Mouse (Mus musculus) CH12.LX (cell line): ENCODE results near the gene Zfp846. TPM values are rescaled to one million over a fixed set of nuclear protein-coding genes. Genes with fewer than 3 reads are reported as not detected.

Experiments used
- DNase-seq: peaks from one replicate; pipeline ENCODE4 v3.0.0-alpha.2; 2013; ENCODE audit errors: extremely low read depth
- H3K27ac ChIP-seq: 2 replicates; pipeline ENCODE4 v1.5.1; 2012; ENCODE audit warnings: low read depth, mild to moderate bottlenecking, control low read depth, moderate library complexity; ENCODE audit not compliant: insufficient read depth
- H3K27me3 ChIP-seq: replicated peaks from 2 replicates; pipeline ENCODE3; 2012; ENCODE audit warnings: inconsistent platforms
- H3K36me3 ChIP-seq, 2 experiments: replicated peaks in 1 of 2; 2 replicates each; pipeline versions ENCODE3 to v1.6.1; 2012; ENCODE audit warnings: inconsistent platforms in 1 of 2, low read length in 1 of 2, mild to moderate bottlenecking in 1 of 2, mixed read lengths in 1 of 2, moderate library complexity in 1 of 2; ENCODE audit not compliant: control insufficient read depth in 1 of 2, insufficient read depth in 1 of 2
- H3K4me1 ChIP-seq, 2 experiments: 2 replicates each; pipeline ENCODE4 v1.6.1; 2012; ENCODE audit warnings: inconsistent platforms in 1 of 2, moderate library complexity in 1 of 2; ENCODE audit not compliant: insufficient read depth in 2 of 2, control insufficient read depth in 1 of 2
- H3K4me2 ChIP-seq: 2 replicates; pipeline ENCODE4 v1.6.1; 2012; ENCODE audit warnings: low read depth, mild to moderate bottlenecking, control low read depth; ENCODE audit not compliant: poor library complexity, insufficient read depth, severe bottlenecking
- H3K4me3 ChIP-seq, 3 experiments: fragments of 150-350 bp in 1 of 3; sonication (generic) in 1 of 3; replicated peaks in 1 of 3; 2 replicates each; pipeline versions ENCODE3 to v1.5.1; 2011 to 2012; ENCODE audit warnings: low read depth in 2 of 3, low read length in 2 of 3, mild to moderate bottlenecking in 2 of 3, moderate library complexity in 2 of 3, control low read depth in 1 of 3, improper control_type of control experiment in 1 of 3, inconsistent platforms in 1 of 3, mixed read lengths in 1 of 3; ENCODE audit not compliant: poor library complexity in 1 of 3
- H3K79me2 ChIP-seq: replicated peaks from 2 replicates; pipeline ENCODE4 v1.6.1; 2012; ENCODE audit warnings: mild to moderate bottlenecking, moderate library complexity; ENCODE audit not compliant: control insufficient read depth, poor library complexity, insufficient read depth, severe bottlenecking; ENCODE audit errors: extremely low read depth
- H3K9ac ChIP-seq: 2 replicates; pipeline ENCODE4 v1.6.1; 2012; ENCODE audit warnings: low read depth, mild to moderate bottlenecking, control low read depth, moderate library complexity; ENCODE audit not compliant: insufficient read depth
- H3K9me3 ChIP-seq: replicated peaks from 2 replicates; pipeline ENCODE3; 2012; ENCODE audit warnings: low read length, inconsistent platforms, mixed read lengths
- CHD1 ChIP-seq: IDR thresholded peaks from 2 replicates; pipeline ENCODE4 v1.6.1; 2012; ENCODE audit warnings: low read depth, low read length, improper control_type of control experiment, inconsistent platforms
- CHD2 ChIP-seq: IDR thresholded peaks from 2 replicates; pipeline ENCODE4 v1.6.1; 2011; ENCODE audit warnings: low read length, improper control_type of control experiment
- CTCF ChIP-seq, 2 experiments: IDR thresholded peaks in 1 of 2; conservative IDR thresholded peaks in 1 of 2; 2 replicates each; pipeline ENCODE4 v1.5.1; 2011 to 2012; ENCODE audit warnings: low read depth in 2 of 2, low read length in 2 of 2, improper control_type of control experiment in 1 of 2, inconsistent platforms in 1 of 2, mild to moderate bottlenecking in 1 of 2, moderate library complexity in 1 of 2
- E2F4 ChIP-seq: IDR thresholded peaks from 2 replicates; pipeline ENCODE4 v1.6.1; 2011; ENCODE audit warnings: low read depth, low read length, improper control_type of control experiment; ENCODE audit not compliant: insufficient replicate concordance
- ELF1 ChIP-seq: IDR thresholded peaks from 2 replicates; pipeline ENCODE4 v1.6.1; 2014; ENCODE audit warnings: low read depth, mild to moderate bottlenecking, inconsistent platforms, low read length, improper control_type of control experiment
- EP300 ChIP-seq: IDR thresholded peaks from 2 replicates; pipeline ENCODE4 v1.6.1; 2011; ENCODE audit warnings: low read length, improper control_type of control experiment
- ETS1 ChIP-seq: conservative IDR thresholded peaks from 2 replicates; pipeline ENCODE4 v1.6.1; 2012; ENCODE audit warnings: low read depth, mild to moderate bottlenecking, inconsistent platforms, low read length, improper control_type of control experiment, moderate library complexity
- GABPA ChIP-seq: IDR thresholded peaks from 2 replicates; pipeline ENCODE4 v1.6.1; 2012; ENCODE audit warnings: low read depth, low read length, improper control_type of control experiment, inconsistent platforms; ENCODE audit not compliant: insufficient replicate concordance
- HCFC1 ChIP-seq: IDR thresholded peaks from 2 replicates; pipeline ENCODE4 v1.6.1; 2012; ENCODE audit warnings: low read depth, mild to moderate bottlenecking, inconsistent platforms, low read length, improper control_type of control experiment
- JUN ChIP-seq: IDR thresholded peaks from 2 replicates; pipeline ENCODE4 v1.6.1; 2011; ENCODE audit warnings: low read depth, mild to moderate bottlenecking, low read length, improper control_type of control experiment, moderate library complexity; ENCODE audit not compliant: insufficient read depth
- JUND ChIP-seq: conservative IDR thresholded peaks from 2 replicates; pipeline ENCODE4 v1.6.1; 2011; ENCODE audit warnings: low read depth, low read length, improper control_type of control experiment
- KAT2A ChIP-seq: IDR thresholded peaks from 2 replicates; pipeline ENCODE4 v1.6.1; 2012; ENCODE audit warnings: low read length, improper control_type of control experiment, inconsistent platforms; ENCODE audit not compliant: insufficient replicate concordance
- MAX ChIP-seq: IDR thresholded peaks from 2 replicates; pipeline ENCODE4 v1.6.1; 2011; ENCODE audit warnings: low read length, improper control_type of control experiment
- MEF2A ChIP-seq: IDR thresholded peaks from 2 replicates; pipeline ENCODE4 v1.6.1; 2014; ENCODE audit warnings: low read depth, mild to moderate bottlenecking, inconsistent platforms, low read length, improper control_type of control experiment, borderline replicate concordance
- MXI1 ChIP-seq: IDR thresholded peaks from 2 replicates; pipeline ENCODE4 v1.6.1; 2011; ENCODE audit warnings: mild to moderate bottlenecking, low read depth, low read length, improper control_type of control experiment
- MYC ChIP-seq: IDR thresholded peaks from 2 replicates; pipeline ENCODE4 v1.6.1; 2011; ENCODE audit warnings: low read depth, mild to moderate bottlenecking, improper control_type of control experiment, low read length
- NELFE ChIP-seq: IDR thresholded peaks from 2 replicates; pipeline ENCODE4 v1.6.1; 2011; ENCODE audit warnings: low read depth, low read length, improper control_type of control experiment
- NRF1 ChIP-seq: IDR thresholded peaks from 2 replicates; pipeline ENCODE4 v1.6.1; 2014; ENCODE audit warnings: low read depth, mild to moderate bottlenecking, inconsistent platforms, low read length, improper control_type of control experiment, moderate library complexity
- PAX5 ChIP-seq: IDR thresholded peaks from 2 replicates; pipeline ENCODE4 v1.6.1; 2012; ENCODE audit warnings: low read length, inconsistent platforms, mixed read lengths
- POLR2A ChIP-seq: IDR thresholded peaks from 2 replicates; pipeline ENCODE4 v1.6.1; 2011; ENCODE audit warnings: low read depth, mild to moderate bottlenecking, improper control_type of control experiment, low read length
- POLR2AphosphoS2 ChIP-seq: IDR thresholded peaks from 2 replicates; pipeline ENCODE4 v1.6.1; 2011; ENCODE audit warnings: low read depth, low read length, improper control_type of control experiment
- RAD21 ChIP-seq: IDR thresholded peaks from 2 replicates; pipeline ENCODE4 v1.6.1; 2011; ENCODE audit warnings: low read depth, mild to moderate bottlenecking, low read length, improper control_type of control experiment, moderate library complexity
- SMC3 ChIP-seq: IDR thresholded peaks from 2 replicates; pipeline ENCODE4 v1.6.1; 2011; ENCODE audit warnings: low read depth, low read length, improper control_type of control experiment
- TCF12 ChIP-seq: IDR thresholded peaks from 2 replicates; pipeline ENCODE4 v1.6.1; 2014; ENCODE audit warnings: low read depth, mild to moderate bottlenecking, inconsistent platforms, low read length, improper control_type of control experiment
- UBTF ChIP-seq: IDR thresholded peaks from 2 replicates; pipeline ENCODE4 v1.6.1; 2012; ENCODE audit warnings: low read depth, mild to moderate bottlenecking, inconsistent platforms, low read length, improper control_type of control experiment, moderate library complexity
- USF2 ChIP-seq: conservative IDR thresholded peaks from 2 replicates; pipeline ENCODE4 v1.6.1; 2011; ENCODE audit warnings: low read depth, low read length, improper control_type of control experiment
- ZC3H11A ChIP-seq: IDR thresholded peaks from 2 replicates; pipeline ENCODE4 v1.6.1; 2012; ENCODE audit warnings: low read depth, mild to moderate bottlenecking, inconsistent platforms, low read length, improper control_type of control experiment
- ZKSCAN1 ChIP-seq: IDR thresholded peaks from 2 replicates; pipeline ENCODE4 v1.6.1; 2012; ENCODE audit warnings: low read depth, inconsistent platforms, low read length, improper control_type of control experiment, borderline replicate concordance
- ZMIZ1 ChIP-seq: IDR thresholded peaks from 2 replicates; pipeline ENCODE4 v1.6.1; 2012; ENCODE audit warnings: low read depth, mild to moderate bottlenecking, inconsistent platforms, low read length, improper control_type of control experiment
- dilution Hi-C: fragments of 300-500 bp; cut with MboI; formaldehyde crosslinking; loops from 2 replicates; pipeline ENCODE4 v1.14.3; 2020; ENCODE audit warnings: low sequenced_read_pairs; ENCODE audit not compliant: extremely low pct_unique_long_range_greater_than_20kb, extremely low pct_ligation_motif_present
- in situ Hi-C: fragments of 300-500 bp; cut with MboI; formaldehyde crosslinking; loops from 3 replicates; pipeline ENCODE4 v1.14.3; 2019; ENCODE audit warnings: low sequenced_read_pairs, low pct_ligation_motif_present, low pct_unique_long_range_greater_than_20kb, mixed read lengths
- polyA plus RNA-seq: library from polyadenylated mRNA; unstranded; fragments of >175 nt; gene quantifications from 2 replicates; pipeline ENCODE4 v1.2.1, GENCODE M21; 2012; ENCODE audit warnings: low read depth; ENCODE audit not compliant: insufficient read length
- total RNA-seq, 2 experiments: library from RNA; depleted of rRNA; stranded (reverse); fragments of 300-350 nt in 1 of 2; fragments of >200 nt in 1 of 2; gene quantifications; 2 replicates each; pipeline ENCODE4 v1.2.3; 2012 to 2014

Zfp846 gene
- total and polyA plus RNA-seq, 3 experiments: 2.8 to 4.9 (median 4.8) TPM

GRCm38 (mm10) chr9:20638552-20638951, 57.5 kb downstream of the Zfp846 start:
- Histone ChIP-seq H3K79me2 (peaks cover 25% of the 10 kb centered on the region), H3K27me3 (no peaks in the 10 kb centered on the region), H3K27ac (no peak overlapping the region), H3K4me1 (peaks cover 9 to 58% of the 10 kb centered on the region in 2 experiments), H3K36me3 (peaks cover 17 to 44% of the 10 kb centered on the region in 2 experiments), H3K4me2 (no peak overlapping the region), H3K4me3 (no peak overlapping the region), H3K9me3 (no peaks in the 10 kb centered on the region), H3K9ac (no peak overlapping the region)
- in situ Hi-C loops: no loop called here
- no peak for TF ChIP-seq POLR2A
- TF ChIP-seq MXI1: no peak
- no peak for TF ChIP-seq CTCF (conservative IDR thresholded peaks at IDR 0.05 in 1 of 2, IDR thresholded peaks at IDR 0.05 in 1 of 2; ENCODE audit: low read depth in 2 of 2, low read length in 2 of 2)
- TF ChIP-seq ZC3H11A: no peak
- no peak for TF ChIP-seq POLR2AphosphoS2
- no peak for TF ChIP-seq NELFE
- no peak for TF ChIP-seq NRF1
- TF ChIP-seq JUN: no peak
- no peak for TF ChIP-seq ETS1
- TF ChIP-seq HCFC1: no peak
- no peak for TF ChIP-seq ELF1
- no peak for TF ChIP-seq E2F4
- TF ChIP-seq MAX: no peak
- TF ChIP-seq USF2: no peak
- no peak for TF ChIP-seq KAT2A
- TF ChIP-seq JUND: no peak
- TF ChIP-seq SMC3: no peak
- no peak for TF ChIP-seq MYC
- no peak for TF ChIP-seq PAX5
- no peak for TF ChIP-seq TCF12
- no peak for DNase-seq
- dilution Hi-C loops: no loop called here

- DNase-seq: no peak
- Histone ChIP-seq H3K27me3 (no peaks in the 10 kb centered on the region), H3K4me2 (no peak overlapping the region), H3K36me3 (peaks cover 17 to 44% of the 10 kb centered on the region in 2 experiments), H3K79me2 (peaks cover 34% of the 10 kb centered on the region), H3K9me3 (no peaks in the 10 kb centered on the region), H3K27ac (no peak overlapping the region), H3K4me1 (peaks cover 9 to 55% of the 10 kb centered on the region in 2 experiments), H3K4me3 (no peak overlapping the region), H3K9ac (no peak overlapping the region)
- in situ Hi-C loops: no loop called here
- dilution Hi-C loops: no loop called here
- TF ChIP-seq POLR2A (no peak), RAD21 (no peak), NRF1 (no peak), UBTF (no peak), MEF2A (no peak), ZC3H11A (no peak), SMC3 (no peak), ZMIZ1 (no peak), CHD1 (no peak), GABPA (no peak), CHD2 (no peak), ZKSCAN1 (no peak), EP300 (no peak)
These were observed 58.4 kb downstream of the Zfp846 start for GRCm38 (mm10) chr9:20639486-20639885.
